Mouse (Mus musculus): ENCODE measurements around the gene Agr3. TPM values are rescaled to one million over a fixed set of nuclear protein-coding genes. Genes with fewer than 3 reads are reported as not detected.
A peak's percentile ranks its signal among the peaks of the same experiment; 100 is the strongest.

The Agr3 gene
- total and polyA plus RNA-seq, 2 experiments from 2014 or later = not detected

DNA sequence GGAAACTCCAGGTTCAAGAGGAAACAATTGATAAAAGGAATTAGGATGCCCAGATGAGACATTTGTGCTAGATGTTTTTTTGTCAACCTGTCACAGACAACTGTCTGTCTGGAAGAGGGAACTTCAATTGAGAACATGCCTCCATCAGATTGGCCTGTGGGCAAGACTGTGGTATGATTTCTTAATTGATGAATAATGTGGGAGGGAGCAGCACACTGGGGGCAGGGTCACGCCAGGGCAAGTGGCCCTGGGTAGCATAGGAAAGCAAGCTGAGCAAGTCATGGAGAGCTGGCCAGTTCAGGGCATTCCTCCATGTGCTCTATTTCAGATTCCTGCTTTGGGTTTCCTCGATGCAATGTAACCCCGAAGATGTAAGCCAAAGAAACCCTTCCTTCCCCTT is 50.5 kb downstream of the Agr3 start:
- no peaks in the 10 kb centered on the region for H3K27me3 ChIP-seq (ENCODE audit: insufficient read depth, low read length)
- no peaks in the 10 kb centered on the region for H3K9me3 ChIP-seq (ENCODE audit: low read length)
- H3K4me2 ChIP-seq (ENCODE audit: low read depth, low read length, poor library complexity, severe bottlenecking) = no peak overlapping the region
- no peaks in the 10 kb centered on the region for H3K36me3 ChIP-seq (ENCODE audit: insufficient read depth, low read length)
- DNase-seq (ENCODE audit: low spot score) = no peak
- no peak overlapping the region for H3K27ac ChIP-seq (ENCODE audit: low read depth, low read length)
- no peak for TF ChIP-seq CTCF (IDR thresholded peaks at IDR 0.05)
- H3K4me3 ChIP-seq (ENCODE audit: low read depth, low read length) = no peak overlapping the region
- H3K4me1 ChIP-seq (ENCODE audit: insufficient read depth, low read length) = no peaks in the 10 kb centered on the region
- WGBS = 84% methylated on average over 3 of the region's 3 CpGs
- H3K9ac ChIP-seq (replicated peaks; ENCODE audit: low read length, poor library complexity, severe bottlenecking) = no peak overlapping the region
- ATAC-seq (ENCODE audit: low FRiP score) = no peak

DNA sequence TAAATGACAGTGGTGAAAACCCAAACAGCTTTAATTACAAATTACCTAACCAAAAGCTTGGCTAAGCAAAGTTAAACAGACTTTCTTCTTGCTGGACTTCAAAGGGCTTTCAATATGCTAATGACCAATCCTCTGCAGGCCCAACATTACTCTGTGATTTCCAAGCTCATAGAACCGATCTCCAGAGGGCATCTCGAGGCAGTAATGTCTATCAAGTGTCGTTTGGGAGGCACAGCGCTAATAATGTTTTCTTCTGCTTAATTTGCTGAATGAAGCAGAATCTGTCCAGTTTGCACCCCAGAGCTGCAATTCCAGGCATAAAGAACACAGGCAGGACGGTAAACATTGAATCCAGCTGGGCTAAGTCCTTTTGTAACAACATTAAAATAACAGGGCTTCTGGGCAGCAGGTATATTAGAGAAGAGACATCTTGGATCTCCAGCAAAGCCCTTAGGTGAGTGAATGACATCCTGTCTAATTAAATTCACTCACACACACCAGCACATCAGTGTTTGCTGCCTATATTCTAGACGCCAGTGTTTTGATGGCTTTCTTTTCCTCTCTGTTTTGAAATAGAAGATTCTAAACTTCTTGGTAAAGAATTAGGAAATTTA is 52.3 kb downstream of the Agr3 start:
- Histone ChIP-seq H3K27me3 (ENCODE audit: insufficient read depth, low read length) (no peaks in the 10 kb centered on the region), H3K4me3 (ENCODE audit: low read depth, low read length) (no peak overlapping the region), H3K4me1 (ENCODE audit: insufficient read depth, low read length) (no peaks in the 10 kb centered on the region; the same call in 1 of the 2 replicates), H3K4me2 (ENCODE audit: low read depth, low read length, poor library complexity, severe bottlenecking) (no peak overlapping the region), H3K9ac (replicated peaks; ENCODE audit: low read length, poor library complexity, severe bottlenecking) (no peak overlapping the region), H3K9me3 (ENCODE audit: low read length) (no peaks in the 10 kb centered on the region), H3K27ac (ENCODE audit: low read depth, low read length) (0 out of 2 replicates have a peak overlapping the region, but pooled peaks have one; percentile 32), H3K36me3 (ENCODE audit: insufficient read depth, low read length) (no peaks in the 10 kb centered on the region)
- ATAC-seq (ENCODE audit: low FRiP score) (no peak), DNase-seq (ENCODE audit: low spot score) (peak; percentile 48)
- no peak for TF ChIP-seq CTCF (IDR thresholded peaks at IDR 0.05)
- WGBS = 18% methylated on average over 6 of the region's 6 CpGs

DNA sequence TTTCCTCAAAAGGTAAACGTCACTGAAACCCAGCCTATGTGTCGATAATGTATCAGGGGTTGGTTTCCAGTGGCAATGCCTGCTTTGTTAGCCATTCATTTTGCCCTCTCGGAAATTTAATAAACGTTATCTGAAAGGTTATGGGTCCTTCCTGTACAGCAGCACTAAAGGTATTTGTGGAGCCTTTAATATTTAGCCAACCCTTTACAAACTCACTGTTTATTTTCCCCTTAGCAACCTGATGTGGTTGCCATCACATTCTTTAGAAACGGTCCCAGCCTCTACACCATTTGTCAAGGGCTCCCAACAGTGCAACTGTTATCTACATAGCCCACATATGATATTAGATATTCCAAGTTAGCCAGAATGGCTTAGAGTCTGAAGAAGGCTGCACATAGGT is 54.2 kb downstream of the Agr3 start:
- Histone ChIP-seq H3K4me1 (ENCODE audit: insufficient read depth, low read length) (no peaks in the 10 kb centered on the region; the same call in 1 of the 2 replicates), H3K4me2 (ENCODE audit: low read depth, low read length, poor library complexity, severe bottlenecking) (no peak overlapping the region), H3K27ac (ENCODE audit: low read depth, low read length) (no peak overlapping the region), H3K4me3 (ENCODE audit: low read depth, low read length) (no peak overlapping the region), H3K36me3 (ENCODE audit: insufficient read depth, low read length) (no peaks in the 10 kb centered on the region), H3K27me3 (ENCODE audit: insufficient read depth, low read length) (no peaks in the 10 kb centered on the region), H3K9me3 (ENCODE audit: low read length) (no peaks in the 10 kb centered on the region), H3K9ac (replicated peaks; ENCODE audit: low read length, poor library complexity, severe bottlenecking) (no peak overlapping the region)
- 90% methylated on average over 5 of the region's 5 CpGs for WGBS
- ATAC-seq (ENCODE audit: low FRiP score) (no peak), DNase-seq (ENCODE audit: low spot score) (no peak)
- TF ChIP-seq CTCF (IDR thresholded peaks at IDR 0.05) = no peak

GRCm38 (mm10) chr12:35981732-35982360 is 56.4 kb downstream of the Agr3 start:
- no peaks in the 10 kb centered on the region for H3K36me3 ChIP-seq (ENCODE audit: insufficient read depth, low read length)
- TF ChIP-seq CTCF (IDR thresholded peaks at IDR 0.05) = no peak
- H3K4me1 ChIP-seq (ENCODE audit: insufficient read depth, low read length) = no peaks in the 10 kb centered on the region; the same call in 1 of the 2 replicates
- H3K4me2 ChIP-seq (ENCODE audit: low read depth, low read length, poor library complexity, severe bottlenecking) = no peak overlapping the region
- no peaks in the 10 kb centered on the region for H3K9me3 ChIP-seq (ENCODE audit: low read length)
- DNase-seq (ENCODE audit: low spot score) (peak; percentile 47), ATAC-seq (ENCODE audit: low FRiP score) (peak; percentile 80)
- H3K27ac ChIP-seq (ENCODE audit: low read depth, low read length) = no peak overlapping the region
- no peak overlapping the region for H3K9ac ChIP-seq (replicated peaks; ENCODE audit: low read length, poor library complexity, severe bottlenecking)
- H3K4me3 ChIP-seq (ENCODE audit: low read depth, low read length) = no peak overlapping the region
- no peaks in the 10 kb centered on the region for H3K27me3 ChIP-seq (ENCODE audit: insufficient read depth, low read length)
- 31% methylated on average over 6 of the region's 6 CpGs for WGBS

GRCm38 (mm10) chr12:35983472-35983871 is 58.1 kb downstream of the Agr3 start:
- DNase-seq (ENCODE audit: low spot score) = no peak
- Histone ChIP-seq H3K4me1 (ENCODE audit: insufficient read depth, low read length) (no peaks in the 10 kb centered on the region; the same call in 1 of the 2 replicates), H3K36me3 (ENCODE audit: insufficient read depth, low read length) (no peaks in the 10 kb centered on the region), H3K27me3 (ENCODE audit: insufficient read depth, low read length) (no peaks in the 10 kb centered on the region), H3K4me2 (ENCODE audit: low read depth, low read length, poor library complexity, severe bottlenecking) (no peak overlapping the region), H3K4me3 (ENCODE audit: low read depth, low read length) (no peak overlapping the region), H3K9me3 (ENCODE audit: low read length) (no peaks in the 10 kb centered on the region), H3K27ac (ENCODE audit: low read depth, low read length) (no peak overlapping the region), H3K9ac (replicated peaks; ENCODE audit: low read length, poor library complexity, severe bottlenecking) (no peak overlapping the region)
- 97% methylated on average over 9 of the region's 9 CpGs for WGBS
- TF ChIP-seq CTCF (IDR thresholded peaks at IDR 0.05) = no peak
- ATAC-seq (ENCODE audit: low FRiP score) = no peak

DNA sequence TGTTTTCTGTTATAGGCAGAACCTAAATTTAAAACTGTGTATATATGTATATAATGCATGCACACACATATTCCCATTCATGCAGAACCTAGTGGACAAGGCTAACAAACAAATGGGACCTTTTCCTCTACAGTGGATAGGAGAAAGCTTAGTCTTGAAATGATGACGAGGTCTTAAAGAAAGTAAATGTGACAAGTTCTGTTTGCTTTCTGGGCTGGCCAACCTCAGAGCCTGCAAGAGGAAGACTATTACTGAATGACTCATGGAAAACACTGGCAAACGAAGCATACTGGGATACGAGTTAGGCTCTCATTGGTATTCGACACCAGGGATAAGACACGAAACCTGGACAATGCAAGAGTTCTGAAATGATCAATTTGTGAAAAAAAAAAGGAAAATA is 59.3 kb downstream of the Agr3 start:
- WGBS = 86% methylated on average over 5 of the region's 5 CpGs
- no peak for TF ChIP-seq CTCF (IDR thresholded peaks at IDR 0.05)
- Histone ChIP-seq H3K9ac (replicated peaks; ENCODE audit: low read length, poor library complexity, severe bottlenecking) (no peak overlapping the region), H3K36me3 (ENCODE audit: insufficient read depth, low read length) (no peaks in the 10 kb centered on the region), H3K4me1 (ENCODE audit: insufficient read depth, low read length) (no peaks in the 10 kb centered on the region; the same call in 1 of the 2 replicates), H3K4me3 (ENCODE audit: low read depth, low read length) (no peak overlapping the region), H3K9me3 (ENCODE audit: low read length) (no peaks in the 10 kb centered on the region), H3K27ac (ENCODE audit: low read depth, low read length) (no peak overlapping the region), H3K4me2 (ENCODE audit: low read depth, low read length, poor library complexity, severe bottlenecking) (no peak overlapping the region), H3K27me3 (ENCODE audit: insufficient read depth, low read length) (no peaks in the 10 kb centered on the region)
- no peak for ATAC-seq (ENCODE audit: low FRiP score)
- DNase-seq (ENCODE audit: low spot score) = no peak
